Mouse (Mus musculus): ENCODE measurements around the gene Ehbp1l1. TPM values are rescaled to one million over a fixed set of nuclear protein-coding genes. Genes with fewer than 3 reads are reported as not detected.

Gene Ehbp1l1
- polyA plus RNA-seq, 1 experiment from 2014 or later = 122 TPM

- no peak overlapping the region for H3K4me3 ChIP-seq
- no peaks in the 10 kb centered on the region for H3K9me3 ChIP-seq (replicated peaks)
- peak; percentile 27 for ATAC-seq
- H3K36me3 ChIP-seq = peaks cover 100% of the 10 kb centered on the region
- 0 out of 2 replicates have a peak overlapping the region, but pooled peaks have one; percentile 70 for H3K27ac ChIP-seq
- peak overlapping the region; percentile 36 for H3K4me2 ChIP-seq
- 74% methylated on average over 43 of the region's 43 CpGs for WGBS (ENCODE audit: insufficient replicate concordance)
- no peaks in the 10 kb centered on the region for H3K27me3 ChIP-seq (replicated peaks)
- peaks cover 83% of the 10 kb centered on the region for H3K4me1 ChIP-seq
- 0 out of 2 replicates have a peak overlapping the region, but pooled peaks have one; percentile 29 for H3K9ac ChIP-seq
Observed at GRCm38 (mm10) chr19:5715793-5716688, 10.1 kb downstream of the Ehbp1l1 start.

- Histone ChIP-seq H3K36me3 (peaks cover 100% of the 10 kb centered on the region), H3K4me2 (peak overlapping the region; percentile 36), H3K27me3 (replicated peaks) (no peaks in the 10 kb centered on the region), H3K9me3 (replicated peaks) (no peaks in the 10 kb centered on the region), H3K9ac (peak overlapping the region; percentile 42), H3K4me3 (peak overlapping the region; percentile 4; the same call in 1 of the 2 replicates), H3K27ac (peak overlapping the region; percentile 70), H3K4me1 (peaks cover 71% of the 10 kb centered on the region)
- 33% methylated on average over 2 of the region's 2 CpGs for WGBS (ENCODE audit: insufficient replicate concordance)
- peak; percentile 56 for ATAC-seq
Observed at GRCm38 (mm10) chr19:5713730-5714129, 12.4 kb downstream of the Ehbp1l1 start.

- Histone ChIP-seq H3K27ac (peak overlapping the region; percentile 70), H3K4me3 (peak overlapping the region; percentile 4; the same call in 1 of the 2 replicates), H3K27me3 (replicated peaks) (no peaks in the 10 kb centered on the region), H3K4me1 (peaks cover 67% of the 10 kb centered on the region), H3K4me2 (peak overlapping the region; percentile 36), H3K9me3 (replicated peaks) (no peaks in the 10 kb centered on the region), H3K36me3 (peaks cover 100% of the 10 kb centered on the region), H3K9ac (peak overlapping the region; percentile 42)
- no peak for ATAC-seq
- whole genome bisulfite sequencing (ENCODE audit: insufficient replicate concordance) = 67% methylated on average over 5 of the region's 5 CpGs
Observed at GRCm38 (mm10) chr19:5713255-5713654, 12.9 kb downstream of the Ehbp1l1 start.

GRCm38 (mm10) chr19:5711907-5712460, 14.1 kb downstream of the Ehbp1l1 start:
- peaks cover 100% of the 10 kb centered on the region for H3K36me3 ChIP-seq

GRCm38 (mm10) chr19:5711218-5711617, 14.9 kb downstream of the Ehbp1l1 start:
- Histone ChIP-seq H3K4me3 (no peak overlapping the region), H3K27me3 (replicated peaks) (no peaks in the 10 kb centered on the region), H3K4me2 (no peak overlapping the region), H3K27ac (0 out of 2 replicates have a peak overlapping the region, but pooled peaks have one; percentile 43), H3K36me3 (peaks cover 100% of the 10 kb centered on the region), H3K9me3 (replicated peaks) (no peaks in the 10 kb centered on the region), H3K4me1 (peaks cover 58% of the 10 kb centered on the region), H3K9ac (no peak overlapping the region)
- no peak for ATAC-seq
- 43% methylated on average over 3 of the region's 3 CpGs for WGBS (ENCODE audit: insufficient replicate concordance)

More at GRCm38 (mm10) chr19:5711907-5712460, 14.1 kb downstream of the Ehbp1l1 start:
- ATAC-seq = no peak
- H3K27me3 ChIP-seq (replicated peaks) = no peaks in the 10 kb centered on the region
- 77% methylated on average over 14 of the region's 14 CpGs for WGBS (ENCODE audit: insufficient replicate concordance)
- H3K27ac ChIP-seq = 0 out of 2 replicates have a peak overlapping the region, but pooled peaks have one; percentile 43
- no peak overlapping the region for H3K4me3 ChIP-seq
- H3K4me1 ChIP-seq = peaks cover 60% of the 10 kb centered on the region
- H3K4me2 ChIP-seq = 0 out of 2 replicates have a peak overlapping the region, but pooled peaks have one; percentile 2
- H3K9ac ChIP-seq = no peak overlapping the region
- no peaks in the 10 kb centered on the region for H3K9me3 ChIP-seq (replicated peaks)

- ATAC-seq = no peak
- Histone ChIP-seq H3K4me1 (peaks cover 58% of the 10 kb centered on the region), H3K36me3 (peaks cover 100% of the 10 kb centered on the region), H3K27ac (peak overlapping the region; percentile 15; the same call in 1 of the 2 replicates), H3K4me3 (no peak overlapping the region), H3K9me3 (replicated peaks) (no peaks in the 10 kb centered on the region), H3K9ac (no peak overlapping the region), H3K4me2 (no peak overlapping the region), H3K27me3 (replicated peaks) (no peaks in the 10 kb centered on the region)
- 91% methylated on average over 8 of the region's 8 CpGs for WGBS (ENCODE audit: insufficient replicate concordance)
Observed at GRCm38 (mm10) chr19:5710581-5710980, 15.5 kb downstream of the Ehbp1l1 start.

GRCm38 (mm10) chr19:5710068-5710467, 16.0 kb downstream of the Ehbp1l1 start:
- Histone ChIP-seq H3K9me3 (replicated peaks) (no peaks in the 10 kb centered on the region), H3K4me1 (peaks cover 58% of the 10 kb centered on the region), H3K27ac (0 out of 2 replicates have a peak overlapping the region, but pooled peaks have one; percentile 15), H3K36me3 (peaks cover 98% of the 10 kb centered on the region), H3K9ac (no peak overlapping the region), H3K4me2 (no peak overlapping the region), H3K4me3 (no peak overlapping the region), H3K27me3 (replicated peaks) (no peaks in the 10 kb centered on the region)
- no peak for ATAC-seq
- WGBS (ENCODE audit: insufficient replicate concordance) = 98% methylated on average over 6 of the region's 6 CpGs

- no peaks in the 10 kb centered on the region for H3K27me3 ChIP-seq (replicated peaks)
- no peaks in the 10 kb centered on the region for H3K9me3 ChIP-seq (replicated peaks)
- peak overlapping the region; percentile 59 for H3K4me2 ChIP-seq
- ATAC-seq = peak; percentile 82
- 0 out of 2 replicates have a peak overlapping the region, but pooled peaks have one; percentile 10 for H3K4me3 ChIP-seq
- peaks cover 38% of the 10 kb centered on the region for H3K4me1 ChIP-seq
- H3K27ac ChIP-seq = peak overlapping the region; percentile 86
- peak overlapping the region; percentile 63 for H3K9ac ChIP-seq
- 42% methylated on average over 10 of the region's 10 CpGs for whole genome bisulfite sequencing (ENCODE audit: insufficient replicate concordance)
- peaks cover 81% of the 10 kb centered on the region for H3K36me3 ChIP-seq
Observed at GRCm38 (mm10) chr19:5704801-5705571, 21.1 kb downstream of the Ehbp1l1 start.

- Histone ChIP-seq H3K9me3 (replicated peaks) (no peaks in the 10 kb centered on the region), H3K4me2 (peak within 1 kb of the TSS; percentile 59), H3K27ac (peak within 1 kb of the TSS; percentile 86), H3K4me1 (peaks cover 38% of the 10 kb centered on the region), H3K4me3 (0 out of 2 replicates have a peak within 1 kb of the TSS, but pooled peaks have one; percentile 10), H3K9ac (peak within 1 kb of the TSS; percentile 63), H3K36me3 (peaks cover 81% of the 10 kb centered on the region), H3K27me3 (replicated peaks) (no peaks in the 10 kb centered on the region)
- peak; percentile 66 for ATAC-seq
- WGBS (ENCODE audit: insufficient replicate concordance) = 64% methylated on average over 17 of the region's 17 CpGs
Observed at GRCm38 (mm10) chr19:5704163-5704800, 21.8 kb downstream of the Ehbp1l1 start, which contains the start of gene Kcnk7. TSS of gene Kcnk7 (plus strand) at chr19:5704367.

- 79% methylated on average over 41 of the region's 41 CpGs for WGBS (ENCODE audit: insufficient replicate concordance)
- ATAC-seq = no peak
- H3K36me3 ChIP-seq = peaks cover 100% of the 10 kb centered on the region
- no peak overlapping the region for H3K4me3 ChIP-seq
- H3K27me3 ChIP-seq (replicated peaks) = no peaks in the 10 kb centered on the region
- H3K9me3 ChIP-seq (replicated peaks) = no peaks in the 10 kb centered on the region
- peaks cover 34% of the 10 kb centered on the region for H3K4me1 ChIP-seq
- H3K27ac ChIP-seq = no peak overlapping the region
- H3K9ac ChIP-seq = no peak overlapping the region
- H3K4me2 ChIP-seq = no peak overlapping the region
Observed at GRCm38 (mm10) chr19:5695849-5696462, 30.2 kb downstream of the Ehbp1l1 start.
